Mouse (Mus musculus): ENCODE data around the gene Vps72. TPM values are rescaled to one million over a fixed set of nuclear protein-coding genes. Genes with fewer than 3 reads are reported as not detected.
A peak's percentile ranks its signal among the peaks of the same experiment; 100 is the strongest.
"Not testable (repeated sequence)": the region's sequence is repeated elsewhere in the genome, so short reads cannot be mapped to it uniquely, and the experiment has no call there.

Gene Vps72
- polyA plus RNA-seq, 1 experiment from 2014 or later, result 194 TPM

DNA sequence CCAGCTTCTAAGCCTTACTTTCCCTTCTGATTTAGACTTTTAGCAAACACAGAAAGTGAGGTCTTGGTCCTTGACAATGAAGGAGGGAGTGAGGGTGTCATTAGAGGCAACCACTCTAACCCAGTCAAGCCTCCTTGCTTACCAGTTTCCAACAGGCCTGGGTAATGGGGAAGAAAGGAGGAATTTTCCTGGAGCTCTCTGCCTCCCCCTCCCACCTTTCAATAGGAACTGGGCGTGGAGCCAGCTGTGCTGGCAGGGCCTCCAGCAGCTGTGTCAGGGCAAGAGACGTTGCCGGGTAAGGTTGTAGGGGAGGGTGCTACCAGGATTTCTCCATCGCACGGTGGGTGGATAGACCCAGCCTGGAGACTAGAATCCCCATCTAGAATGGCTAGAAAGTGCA lies 14.2 kb downstream of the Vps72 start:
- Histone ChIP-seq H3K27ac (replicated peaks; ENCODE audit: low read depth, low read length) (no peak overlapping the region), H3K4me1 (ENCODE audit: control insufficient read depth, insufficient read depth, low read length) (no peaks in the 10 kb centered on the region), H3K9me3 (ENCODE audit: control insufficient read depth, low read length) (no peaks in the 10 kb centered on the region), H3K9ac (replicated peaks; ENCODE audit: low read length) (no peak overlapping the region), H3K4me3 (replicated peaks; ENCODE audit: low read depth, low read length) (no peak overlapping the region), H3K4me2 (ENCODE audit: low read length) (no peak overlapping the region), H3K27me3 (ENCODE audit: control insufficient read depth, insufficient read depth, low read length) (no peaks in the 10 kb centered on the region), H3K36me3 (ENCODE audit: control insufficient read depth, insufficient read depth, low read length) (peaks cover 42% of the 10 kb centered on the region)
- WGBS, result 41% methylated on average over 5 of the region's 5 CpGs
- ATAC-seq (ENCODE audit: low FRiP score, low TSS enrichment), result peak; percentile 31; the same call in 1 of the 2 replicates
- peak; percentile 63 for DNase-seq

- 54% methylated on average over 6 of the region's 6 CpGs for WGBS
- H3K9ac ChIP-seq (replicated peaks; ENCODE audit: low read length), result no peak overlapping the region
Observed at GRCm38 (mm10) chr3:95129226-95129651, 18.4 kb downstream of the Vps72 start.

GRCm38 (mm10) chr3:95130081-95130480 lies 19.3 kb downstream of the Vps72 start:
- Histone ChIP-seq H3K9me3 (ENCODE audit: control insufficient read depth, low read length) (no peaks in the 10 kb centered on the region), H3K4me1 (ENCODE audit: control insufficient read depth, insufficient read depth, low read length) (peaks cover 9% of the 10 kb centered on the region), H3K4me3 (replicated peaks; ENCODE audit: low read depth, low read length) (no peak overlapping the region), H3K27ac (replicated peaks; ENCODE audit: low read depth, low read length) (no peak overlapping the region), H3K27me3 (ENCODE audit: control insufficient read depth, insufficient read depth, low read length) (no peaks in the 10 kb centered on the region), H3K36me3 (ENCODE audit: control insufficient read depth, insufficient read depth, low read length) (peaks cover 23% of the 10 kb centered on the region), H3K4me2 (ENCODE audit: low read length) (no peak overlapping the region), H3K9ac (replicated peaks; ENCODE audit: low read length) (no peak overlapping the region)
- ATAC-seq (ENCODE audit: low FRiP score, low TSS enrichment) (no peak), DNase-seq (no peak)
- 89% methylated on average over 5 of the region's 5 CpGs for WGBS

More at GRCm38 (mm10) chr3:95129226-95129651, 18.4 kb downstream of the Vps72 start:
- DNase-seq, result no peak
- no peaks in the 10 kb centered on the region for H3K27me3 ChIP-seq (ENCODE audit: control insufficient read depth, insufficient read depth, low read length)
- H3K4me3 ChIP-seq (replicated peaks; ENCODE audit: low read depth, low read length), result no peak overlapping the region
- no peak overlapping the region for H3K27ac ChIP-seq (replicated peaks; ENCODE audit: low read depth, low read length)
- peaks cover 6% of the 10 kb centered on the region for H3K4me1 ChIP-seq (ENCODE audit: control insufficient read depth, insufficient read depth, low read length)
- H3K36me3 ChIP-seq (ENCODE audit: control insufficient read depth, insufficient read depth, low read length), result peaks cover 23% of the 10 kb centered on the region
- no peaks in the 10 kb centered on the region for H3K9me3 ChIP-seq (ENCODE audit: control insufficient read depth, low read length)
- no peak overlapping the region for H3K4me2 ChIP-seq (ENCODE audit: low read length)
- no peak for ATAC-seq (ENCODE audit: low FRiP score, low TSS enrichment)

- Histone ChIP-seq H3K36me3 (ENCODE audit: control insufficient read depth, insufficient read depth, low read length) (peaks cover 23% of the 10 kb centered on the region), H3K4me2 (ENCODE audit: low read length) (peak overlapping the region; percentile 73; the same call in 1 of the 2 replicates), H3K4me1 (ENCODE audit: control insufficient read depth, insufficient read depth, low read length) (peaks cover 17% of the 10 kb centered on the region)
- not testable (repeated sequence) for H3K9me3 ChIP-seq (ENCODE audit: control insufficient read depth, low read length); DNase-seq; H3K27me3 ChIP-seq (ENCODE audit: control insufficient read depth, insufficient read depth, low read length); ATAC-seq (ENCODE audit: low FRiP score, low TSS enrichment); H3K4me3 ChIP-seq (replicated peaks; ENCODE audit: low read depth, low read length); H3K9ac ChIP-seq (replicated peaks; ENCODE audit: low read length); H3K27ac ChIP-seq (replicated peaks; ENCODE audit: low read depth, low read length)
- WGBS, result 86% methylated on average over 2 of the region's 2 CpGs
Observed at GRCm38 (mm10) chr3:95132389-95132788, 21.6 kb downstream of the Vps72 start.

GRCm38 (mm10) chr3:95133176-95133575 lies 22.4 kb downstream of the Vps72 start:
- peak overlapping the region; percentile 52 for H3K4me3 ChIP-seq (replicated peaks; ENCODE audit: low read depth, low read length)
- H3K27ac ChIP-seq (replicated peaks; ENCODE audit: low read depth, low read length), result peak overlapping the region; percentile 62; the same call in 1 of the 2 replicates
- no peaks in the 10 kb centered on the region for H3K9me3 ChIP-seq (ENCODE audit: control insufficient read depth, low read length)
- no peak for DNase-seq
- no peaks in the 10 kb centered on the region for H3K27me3 ChIP-seq (ENCODE audit: control insufficient read depth, insufficient read depth, low read length)
- peak overlapping the region; percentile 73 for H3K4me2 ChIP-seq (ENCODE audit: low read length)
- ATAC-seq (ENCODE audit: low FRiP score, low TSS enrichment), result no peak
- WGBS, result 61% methylated on average over 11 of the region's 11 CpGs
- peaks cover 17% of the 10 kb centered on the region for H3K4me1 ChIP-seq (ENCODE audit: control insufficient read depth, insufficient read depth, low read length)
- peaks cover 26% of the 10 kb centered on the region for H3K36me3 ChIP-seq (ENCODE audit: control insufficient read depth, insufficient read depth, low read length)
- H3K9ac ChIP-seq (replicated peaks; ENCODE audit: low read length), result peak overlapping the region; percentile 59

DNA sequence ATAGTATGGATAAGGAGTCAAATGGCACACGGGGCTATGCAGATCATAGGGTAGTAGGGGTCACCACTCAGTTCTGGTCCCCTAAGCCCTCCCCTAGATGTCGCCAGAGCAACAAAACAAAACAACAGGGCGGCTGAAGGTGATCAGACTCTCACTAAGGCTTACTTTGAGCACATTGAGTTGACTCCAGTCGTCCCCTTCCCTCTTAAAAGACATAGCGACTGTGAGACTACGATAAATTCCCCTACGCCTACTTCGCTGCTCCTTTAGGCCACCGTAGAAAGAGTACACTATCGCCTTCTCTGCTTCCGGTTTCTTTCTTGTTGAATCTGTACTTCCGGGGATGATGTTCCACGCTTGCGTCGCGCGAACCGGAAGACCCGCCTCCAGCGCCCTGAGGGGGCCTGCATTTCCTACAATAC lies 22.9 kb downstream of the Vps72 start, which contains the start of the genes Scnm1 and Lysmd1:
Gene Scnm1, minus strand, starts transcription at position 332 of the 422 bp plus-strand sequence.
Gene Lysmd1, plus strand, starts transcription at position 409 of the 422 bp plus-strand sequence.
- DNase-seq (peak; percentile 97), ATAC-seq (ENCODE audit: low FRiP score, low TSS enrichment) (peak; percentile 92)
- Histone ChIP-seq H3K9me3 (ENCODE audit: control insufficient read depth, low read length) (no peaks in the 10 kb centered on the region), H3K4me2 (ENCODE audit: low read length) (peak within 1 kb of the TSS; percentile 73), H3K4me3 (replicated peaks; ENCODE audit: low read depth, low read length) (peak within 1 kb of the TSS; percentile 52), H3K9ac (replicated peaks; ENCODE audit: low read length) (peak within 1 kb of the TSS; percentile 59), H3K36me3 (ENCODE audit: control insufficient read depth, insufficient read depth, low read length) (peaks cover 26% of the 10 kb centered on the region), H3K4me1 (ENCODE audit: control insufficient read depth, insufficient read depth, low read length) (peaks cover 17% of the 10 kb centered on the region), H3K27ac (replicated peaks; ENCODE audit: low read depth, low read length) (peak within 1 kb of the TSS; percentile 62), H3K27me3 (ENCODE audit: control insufficient read depth, insufficient read depth, low read length) (no peaks in the 10 kb centered on the region)
- under 1% methylated on average over 20 of the region's 20 CpGs for WGBS

- no CpG with 5 or more reads among the region's 12 CpGs for WGBS
- Histone ChIP-seq H3K36me3 (ENCODE audit: control insufficient read depth, insufficient read depth, low read length) (peaks cover 24% of the 10 kb centered on the region), H3K4me3 (replicated peaks; ENCODE audit: low read depth, low read length) (peak overlapping the region; percentile 52), H3K4me1 (ENCODE audit: control insufficient read depth, insufficient read depth, low read length) (peaks cover 17% of the 10 kb centered on the region)
- H3K27me3 ChIP-seq (ENCODE audit: control insufficient read depth, insufficient read depth, low read length); H3K9ac ChIP-seq (replicated peaks; ENCODE audit: low read length); H3K4me2 ChIP-seq (ENCODE audit: low read length); DNase-seq; H3K27ac ChIP-seq (replicated peaks; ENCODE audit: low read depth, low read length); H3K9me3 ChIP-seq (ENCODE audit: control insufficient read depth, low read length): not testable (repeated sequence)
- ATAC-seq (ENCODE audit: low FRiP score, low TSS enrichment), result peak; percentile 51
Observed at GRCm38 (mm10) chr3:95134133-95134532, 23.3 kb downstream of the Vps72 start.

DNA sequence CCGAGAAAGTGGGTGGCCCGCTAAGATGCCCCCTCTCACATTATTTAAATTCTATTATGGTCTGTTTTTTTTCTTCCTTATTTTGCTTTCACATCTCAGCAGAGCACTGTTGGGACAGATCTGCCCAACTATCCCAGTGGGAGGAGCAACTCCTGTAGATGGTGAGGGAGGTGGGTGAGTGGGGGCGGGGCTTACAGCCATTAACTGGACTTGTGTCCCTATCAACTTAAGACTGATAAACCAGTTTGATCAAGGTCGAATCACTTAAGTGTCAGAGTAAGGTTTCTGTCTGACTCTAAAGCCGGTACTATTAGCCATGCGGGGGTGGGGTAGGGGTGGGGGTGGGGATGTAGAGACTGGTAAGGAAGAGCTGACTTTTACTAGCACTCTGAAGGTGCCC lies 24.2 kb downstream of the Vps72 start:
- Histone ChIP-seq H3K27ac (replicated peaks; ENCODE audit: low read depth, low read length) (no peak overlapping the region), H3K4me2 (ENCODE audit: low read length) (peak overlapping the region; percentile 59), H3K36me3 (ENCODE audit: control insufficient read depth, insufficient read depth, low read length) (peaks cover 22% of the 10 kb centered on the region), H3K9ac (replicated peaks; ENCODE audit: low read length) (no peak overlapping the region; the same call in 1 of the 2 replicates), H3K4me3 (replicated peaks; ENCODE audit: low read depth, low read length) (peak overlapping the region; percentile 30), H3K4me1 (ENCODE audit: control insufficient read depth, insufficient read depth, low read length) (peaks cover 17% of the 10 kb centered on the region), H3K27me3 (ENCODE audit: control insufficient read depth, insufficient read depth, low read length) (no peaks in the 10 kb centered on the region), H3K9me3 (ENCODE audit: control insufficient read depth, low read length) (no peaks in the 10 kb centered on the region)
- 33% methylated on average over 6 of the region's 6 CpGs for WGBS
- DNase-seq (peak; percentile 28), ATAC-seq (ENCODE audit: low FRiP score, low TSS enrichment) (no peak)

DNA sequence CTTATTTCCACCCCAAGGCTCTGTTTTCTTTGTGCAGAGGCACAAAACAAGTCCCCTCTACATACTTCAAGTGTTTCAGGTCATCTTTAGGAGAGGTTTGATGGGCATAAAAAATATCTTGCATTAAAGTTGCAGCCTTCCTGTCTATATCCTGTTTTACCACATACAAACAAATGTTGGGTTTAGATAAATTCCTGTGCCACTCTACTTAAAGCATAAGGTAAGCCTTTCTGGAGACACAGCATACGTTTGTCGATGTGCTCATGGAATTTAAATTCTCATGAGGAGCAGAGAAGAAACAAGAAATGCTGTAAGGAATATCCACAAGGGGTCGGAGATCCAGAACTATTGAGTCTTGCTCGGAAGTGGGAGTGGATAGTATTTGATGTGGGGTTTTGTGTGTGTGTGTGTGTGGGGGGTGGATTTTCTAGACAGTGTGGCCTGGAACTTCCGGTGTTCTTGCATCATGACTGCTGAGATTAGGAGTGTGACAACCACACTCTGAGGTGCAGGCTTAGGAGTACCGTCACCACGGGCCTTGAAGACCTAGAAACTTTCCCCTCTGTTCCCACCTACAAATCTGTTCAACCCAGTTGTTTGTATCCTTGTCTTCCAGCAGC lies 24.7 kb downstream of the Vps72 start:
- Histone ChIP-seq H3K4me3 (replicated peaks; ENCODE audit: low read depth, low read length) (peak overlapping the region; percentile 30), H3K27ac (replicated peaks; ENCODE audit: low read depth, low read length) (no peak overlapping the region), H3K27me3 (ENCODE audit: control insufficient read depth, insufficient read depth, low read length) (no peaks in the 10 kb centered on the region), H3K36me3 (ENCODE audit: control insufficient read depth, insufficient read depth, low read length) (peaks cover 22% of the 10 kb centered on the region), H3K9ac (replicated peaks; ENCODE audit: low read length) (no peak overlapping the region), H3K4me2 (ENCODE audit: low read length) (peak overlapping the region; percentile 59), H3K4me1 (ENCODE audit: control insufficient read depth, insufficient read depth, low read length) (peaks cover 17% of the 10 kb centered on the region), H3K9me3 (ENCODE audit: control insufficient read depth, low read length) (no peaks in the 10 kb centered on the region)
- WGBS, result 91% methylated on average over 7 of the region's 7 CpGs
- DNase-seq (no peak), ATAC-seq (ENCODE audit: low FRiP score, low TSS enrichment) (no peak)
